Mouse (Mus musculus) forebrain, embryonic 14.5 days (tissue): ENCODE measurements around the gene Slc15a1. TPM values are rescaled to one million over a fixed set of nuclear protein-coding genes. Genes with fewer than 3 reads are reported as not detected.

Experiments
- ATAC-seq: fragments of 200-750 bp; cut with Nextera tagmentation; 2 replicates; pipeline ENCODE4 v1.8.0; 2017; ENCODE audit warnings: mild to moderate bottlenecking, moderate library complexity
- DNase-seq: peaks from one replicate; pipeline ENCODE4 v3.0.0-alpha.2; 2015; ENCODE audit warnings: low spot score
- H3K27ac ChIP-seq: fragments of 300-500 bp; sonication (generic); 2 replicates; pipeline ENCODE4 v1.5.1; 2014; ENCODE audit warnings: low read depth, mild to moderate bottlenecking, control low read depth, low read length, moderate library complexity
- H3K27me3 ChIP-seq: fragments of 300-500 bp; sonication (generic); replicated peaks from 2 replicates; pipeline ENCODE4 v1.6.1; 2014; ENCODE audit warnings: low read length, control low read depth, mixed read lengths; ENCODE audit not compliant: control insufficient read depth, insufficient read depth
- H3K36me3 ChIP-seq: fragments of 300-500 bp; sonication (generic); 2 replicates; pipeline ENCODE4 v1.6.1; 2014; ENCODE audit warnings: low read length, control low read depth; ENCODE audit not compliant: control insufficient read depth, insufficient read depth
- H3K4me1 ChIP-seq: fragments of 300-500 bp; sonication (generic); 2 replicates; pipeline ENCODE4 v1.6.1; 2014; ENCODE audit warnings: antibody characterized with exemption, low read length, control low read depth; ENCODE audit not compliant: control insufficient read depth, insufficient read depth
- H3K4me2 ChIP-seq: fragments of 300-500 bp; sonication (generic); 2 replicates; pipeline ENCODE4 v1.6.1; 2014; ENCODE audit warnings: mild to moderate bottlenecking, control low read depth, low read length
- H3K4me3 ChIP-seq: fragments of 300-500 bp; sonication (generic); 2 replicates; pipeline ENCODE4 v1.5.1; 2014; ENCODE audit warnings: low read depth, low read length, control low read depth
- H3K9ac ChIP-seq: fragments of 300-500 bp; sonication (generic); 2 replicates; pipeline ENCODE4 v1.6.1; 2014; ENCODE audit warnings: mild to moderate bottlenecking, low read length, control low read depth, moderate library complexity
- H3K9me3 ChIP-seq: fragments of 300-500 bp; sonication (generic); replicated peaks from 2 replicates; pipeline ENCODE4 v1.6.1; 2016; ENCODE audit warnings: low read length, control low read depth, mixed read lengths; ENCODE audit not compliant: control insufficient read depth
- WGBS: fragments of 180-500 bp; shearing (Covaris S2); extraction: QIAGEN DNeasy Blood & Tissue Kit; methylation state at CpG from one replicate; pipeline ENCODE4 v1.1.7; 2014; 5-methylcytosine and 5-hydroxymethylcytosine counted together
- polyA plus RNA-seq: library from polyadenylated mRNA; unstranded; fragments of >200 nt; fragmentation: Nextera tagmentation; extraction: Ambion mirVana; gene quantifications from 2 replicates; pipeline ENCODE4 v1.2.1, GENCODE M21; 2014

Gene Slc15a1
- polyA plus RNA-seq, 1 experiment from 2014 or later, result not detected

DNA sequence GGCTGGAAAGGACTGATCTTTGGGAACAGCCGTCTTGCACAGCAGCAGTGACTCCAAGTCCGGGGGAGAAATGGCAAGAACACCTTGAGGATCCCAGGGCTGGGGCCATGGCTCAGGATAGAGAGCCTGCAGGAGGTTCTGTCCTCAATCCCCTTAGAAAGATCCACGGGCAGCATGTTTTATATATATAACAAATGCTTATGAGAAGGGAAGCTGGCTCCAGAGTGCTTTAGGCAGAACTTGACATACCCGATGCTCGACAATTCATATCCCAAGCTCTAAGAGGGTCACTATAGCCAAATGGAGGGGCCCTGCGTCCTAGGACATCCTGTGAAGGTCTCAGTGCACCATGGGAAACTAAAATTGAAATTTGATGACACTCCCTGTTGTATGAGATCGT, 73.8 kb downstream of the Slc15a1 start:
- 80% methylated on average over 7 of the region's 7 CpGs for WGBS
- Histone ChIP-seq H3K4me1 (no peaks in the 10 kb centered on the region), H3K9ac (no peak overlapping the region), H3K27ac (no peak overlapping the region), H3K36me3 (no peaks in the 10 kb centered on the region), H3K9me3 (0 out of 2 replicates have a peak, but pooled peaks cover 4% of the 10 kb centered on the region), H3K4me3 (no peak overlapping the region), H3K4me2 (no peak overlapping the region), H3K27me3 (no peaks in the 10 kb centered on the region)
- ATAC-seq (no peak), DNase-seq (no peak)

DNA sequence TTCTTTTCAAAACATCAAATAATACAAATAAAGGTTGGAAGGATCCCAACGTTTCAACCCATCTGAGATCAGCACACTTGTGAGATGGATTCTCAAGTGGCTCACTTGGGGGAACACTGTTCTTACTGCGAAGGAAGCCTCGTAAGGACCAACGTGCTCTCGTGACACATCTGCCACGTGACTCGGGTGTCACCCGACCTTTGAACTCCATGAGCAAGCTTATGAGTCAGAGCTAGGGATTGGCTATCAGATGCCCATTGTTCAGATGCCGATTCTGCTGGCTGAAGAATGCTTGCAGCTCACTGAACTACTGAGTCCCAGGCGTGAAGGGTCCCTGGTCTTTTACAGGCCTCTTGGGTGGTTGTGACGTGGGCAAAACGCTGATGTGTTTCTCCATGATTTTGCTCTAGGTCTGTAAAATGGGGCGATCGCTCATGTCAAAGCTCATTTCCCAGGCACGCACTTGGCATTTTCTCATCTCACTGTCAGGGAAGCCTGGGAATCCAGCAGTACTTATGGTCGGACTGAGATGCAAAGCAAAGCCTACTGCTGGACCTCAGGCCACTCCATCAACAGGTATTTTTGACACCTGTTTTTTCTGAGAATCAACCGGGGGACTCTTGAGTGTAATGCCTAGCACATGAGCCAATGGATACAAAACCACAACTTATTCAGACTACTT, 75.1 kb downstream of the Slc15a1 start:
- 0 out of 2 replicates have a peak, but pooled peaks cover 4% of the 10 kb centered on the region for H3K9me3 ChIP-seq
- no peak overlapping the region for H3K4me3 ChIP-seq
- H3K36me3 ChIP-seq, result no peaks in the 10 kb centered on the region
- no peak overlapping the region for H3K4me2 ChIP-seq
- DNase-seq (no peak), ATAC-seq (no peak)
- H3K4me1 ChIP-seq, result no peaks in the 10 kb centered on the region
- WGBS, result 87% methylated on average over 17 of the region's 17 CpGs
- H3K27me3 ChIP-seq, result no peaks in the 10 kb centered on the region
- H3K9ac ChIP-seq, result no peak overlapping the region
- no peak overlapping the region for H3K27ac ChIP-seq

DNA sequence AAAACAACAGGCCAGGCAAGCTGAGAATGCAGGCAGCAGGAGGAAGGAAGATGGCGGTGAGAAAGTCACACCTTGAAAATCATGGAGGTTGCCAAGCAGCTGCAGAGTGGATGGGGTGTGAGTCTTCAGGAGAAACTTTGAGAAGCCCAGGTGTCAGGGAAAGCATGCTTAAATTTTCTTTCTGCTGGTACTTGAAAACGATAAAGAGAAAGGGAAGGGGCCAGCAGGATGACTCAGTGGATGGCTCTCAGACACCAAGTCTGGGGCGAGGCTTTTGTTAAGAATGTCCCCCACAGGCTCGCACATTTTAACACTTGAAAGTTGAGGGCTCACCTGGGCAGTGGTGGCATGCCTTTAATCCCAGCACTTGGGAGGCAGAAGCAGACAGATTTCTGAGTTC, 76.9 kb downstream of the Slc15a1 start:
- ATAC-seq, result no peak
- H3K9me3 ChIP-seq, result 0 out of 2 replicates have a peak, but pooled peaks cover 4% of the 10 kb centered on the region
- 90% methylated on average over 4 of the region's 4 CpGs for WGBS
- H3K27me3 ChIP-seq, result no peaks in the 10 kb centered on the region
- H3K9ac ChIP-seq, result no peak overlapping the region
- DNase-seq, result no peak
- H3K4me1 ChIP-seq, result no peaks in the 10 kb centered on the region
- H3K27ac ChIP-seq, result no peak overlapping the region
- H3K36me3 ChIP-seq, result no peaks in the 10 kb centered on the region
- H3K4me2 ChIP-seq, result no peak overlapping the region
- H3K4me3 ChIP-seq, result no peak overlapping the region

DNA sequence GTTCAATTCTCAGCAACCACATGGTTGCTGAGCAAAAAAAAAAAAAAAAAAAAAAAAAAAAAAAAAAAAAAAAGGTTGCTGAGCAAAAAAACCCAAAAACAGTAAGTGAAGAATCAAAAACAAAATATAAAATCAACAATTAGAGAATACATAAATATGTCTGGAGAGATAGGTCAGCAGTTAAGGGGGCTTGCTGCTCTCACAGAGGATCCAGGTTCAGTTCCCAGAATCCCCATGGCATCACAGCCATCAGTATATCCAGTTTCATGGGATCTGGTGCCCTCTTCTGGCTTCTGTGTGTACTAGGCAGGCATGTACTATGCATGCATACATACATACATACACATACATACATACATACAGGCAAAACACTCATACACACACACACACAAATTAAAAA, 78.3 kb downstream of the Slc15a1 start:
- ATAC-seq, result no peak
- no peaks in the 10 kb centered on the region for H3K36me3 ChIP-seq
- no peak for DNase-seq
- no peak overlapping the region for H3K4me3 ChIP-seq
- no peak overlapping the region for H3K27ac ChIP-seq
- H3K4me2 ChIP-seq, result no peak overlapping the region
- H3K9me3 ChIP-seq, result 0 out of 2 replicates have a peak, but pooled peaks cover 4% of the 10 kb centered on the region
- no peaks in the 10 kb centered on the region for H3K27me3 ChIP-seq
- no peaks in the 10 kb centered on the region for H3K4me1 ChIP-seq
- H3K9ac ChIP-seq, result no peak overlapping the region

DNA sequence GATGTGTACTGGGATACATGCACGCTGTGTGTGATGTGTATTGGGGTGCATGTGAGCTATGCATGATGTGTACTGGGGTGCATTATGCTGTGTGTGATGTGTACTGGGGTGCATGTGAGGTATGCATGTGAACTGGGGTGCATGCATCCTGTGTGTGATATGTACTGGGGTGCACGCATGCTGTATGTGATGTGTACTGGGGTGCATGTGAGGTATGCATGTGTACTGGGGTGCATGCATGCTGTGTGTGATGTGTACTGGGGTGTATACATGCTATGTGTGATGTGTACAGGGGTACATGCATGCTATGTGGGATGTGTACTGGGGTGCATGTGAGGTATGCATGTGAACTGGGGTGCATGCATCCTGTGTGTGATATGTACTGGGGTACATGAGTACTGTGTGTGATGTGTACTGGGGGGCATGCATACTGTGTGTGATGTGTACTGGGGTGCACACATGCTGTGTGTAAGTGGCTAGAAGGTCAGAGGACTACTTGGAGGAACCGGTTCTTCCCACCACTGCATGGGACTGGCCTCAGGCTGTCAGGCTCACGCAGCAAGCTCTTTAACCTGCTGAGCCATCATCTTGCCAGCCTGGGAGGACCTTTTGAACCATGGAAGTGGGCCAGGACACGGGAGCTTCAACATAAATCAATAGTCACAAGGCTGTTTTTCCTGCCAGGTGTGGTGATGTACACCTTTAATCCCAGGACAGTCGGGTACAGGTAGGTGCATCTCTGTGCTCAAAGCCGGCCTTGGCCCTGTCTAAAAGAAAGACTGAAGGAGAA, 79.9 kb downstream of the Slc15a1 start:
- peaks cover 8% of the 10 kb centered on the region; the same call in 1 of the 2 replicates for H3K9me3 ChIP-seq
- no peaks in the 10 kb centered on the region for H3K36me3 ChIP-seq
- H3K4me1 ChIP-seq, result no peaks in the 10 kb centered on the region
- no peak overlapping the region for H3K27ac ChIP-seq
- no peak overlapping the region for H3K9ac ChIP-seq
- H3K4me3 ChIP-seq, result no peak overlapping the region
- no peak overlapping the region for H3K4me2 ChIP-seq
- DNase-seq (no peak), ATAC-seq (no peak)
- no peaks in the 10 kb centered on the region for H3K27me3 ChIP-seq
- WGBS, result 83% methylated on average over 7 of the region's 7 CpGs

DNA sequence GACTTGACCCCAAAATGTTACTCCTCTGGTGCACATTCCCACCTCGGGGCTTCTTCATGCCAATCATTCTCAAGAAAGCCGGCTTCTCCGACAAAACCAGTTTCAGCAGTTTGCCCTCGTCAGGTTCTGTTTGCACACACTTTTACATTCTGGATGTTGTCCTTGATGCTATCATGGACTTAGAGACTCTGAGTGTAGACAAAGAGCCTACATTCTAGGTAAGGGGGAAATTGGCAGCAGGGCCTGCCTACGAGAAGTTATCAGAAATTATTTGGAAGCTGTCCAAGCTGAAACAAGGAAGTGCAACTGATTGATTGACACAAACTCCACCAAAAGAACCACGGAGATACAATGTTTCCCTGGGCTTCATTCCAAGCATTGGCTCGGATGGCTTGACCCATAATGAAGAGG, 81.7 kb downstream of the Slc15a1 start:
- no peak overlapping the region for H3K9ac ChIP-seq
- no peak for DNase-seq
- WGBS, result 67% methylated on average over 7 of the region's 7 CpGs

DNA sequence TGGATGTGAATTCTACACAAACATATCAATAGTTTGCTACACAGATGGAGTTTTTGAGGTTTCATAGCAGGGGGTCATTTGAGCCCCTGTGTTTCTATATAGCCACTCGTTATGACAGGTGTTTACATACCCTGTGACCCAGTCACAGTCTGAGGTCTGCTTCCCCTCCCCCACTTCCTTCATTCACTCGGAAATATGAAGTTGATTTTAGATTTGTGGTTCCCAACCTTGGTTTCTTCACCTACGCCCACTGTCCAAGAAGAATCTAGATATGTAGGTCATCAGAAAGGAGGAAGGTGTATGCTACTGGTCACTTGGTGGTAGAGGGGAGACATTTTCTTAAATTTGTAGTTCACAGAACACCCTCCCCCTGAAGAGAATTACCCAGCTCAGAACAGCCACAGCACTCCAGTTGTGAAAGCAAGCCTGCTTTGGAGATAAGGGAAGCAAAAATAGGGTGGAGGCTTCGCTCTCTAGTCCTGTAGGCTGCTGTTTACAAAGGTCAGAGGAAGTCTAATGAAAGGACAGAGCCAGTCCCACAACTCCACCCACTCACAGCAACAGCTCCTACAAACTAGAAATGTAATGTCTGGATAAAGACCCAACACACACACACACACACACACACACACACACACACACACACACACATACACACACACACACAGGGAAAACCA, 82.2 kb downstream of the Slc15a1 start:
- Histone ChIP-seq H3K4me2 (no peak overlapping the region), H3K27me3 (no peaks in the 10 kb centered on the region), H3K36me3 (no peaks in the 10 kb centered on the region), H3K9ac (no peak overlapping the region), H3K4me1 (no peaks in the 10 kb centered on the region), H3K4me3 (no peak overlapping the region), H3K9me3 (peaks cover 4% of the 10 kb centered on the region; the same call in 1 of the 2 replicates), H3K27ac (no peak overlapping the region)
- DNase-seq (no peak), ATAC-seq (no peak)
- 74% methylated on average over 4 of the region's 4 CpGs for WGBS

More for the DNA sequence above, 81.7 kb downstream of the Slc15a1 start:
- no peak overlapping the region for H3K4me3 ChIP-seq
- H3K9me3 ChIP-seq, result peaks cover 8% of the 10 kb centered on the region; the same call in 1 of the 2 replicates
- no peak for ATAC-seq
- H3K27ac ChIP-seq, result no peak overlapping the region
- no peaks in the 10 kb centered on the region for H3K4me1 ChIP-seq
- H3K36me3 ChIP-seq, result no peaks in the 10 kb centered on the region
- H3K4me2 ChIP-seq, result no peak overlapping the region
- no peaks in the 10 kb centered on the region for H3K27me3 ChIP-seq

DNA sequence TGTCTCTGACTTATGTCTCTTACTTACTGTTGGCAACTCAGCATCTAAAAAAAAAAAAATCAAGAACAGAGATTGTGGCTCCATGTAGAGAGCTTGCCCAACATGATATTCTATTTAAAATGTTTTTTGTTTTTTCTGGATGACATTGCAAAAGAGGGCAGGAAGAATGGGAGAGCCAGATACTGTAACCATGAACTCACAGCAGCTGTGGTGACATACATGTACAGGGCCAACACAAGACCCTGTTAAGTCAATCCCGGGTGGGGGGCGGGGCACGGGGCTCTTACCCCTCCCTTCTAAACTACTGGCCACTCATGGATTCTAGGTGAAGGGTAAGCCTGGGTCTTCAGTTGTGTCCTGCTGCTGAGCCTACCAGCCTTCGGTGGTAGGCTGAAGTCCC, 83.1 kb downstream of the Slc15a1 start:
- ATAC-seq (no peak), DNase-seq (no peak)
- Histone ChIP-seq H3K36me3 (no peaks in the 10 kb centered on the region), H3K27ac (no peak overlapping the region), H3K4me2 (no peak overlapping the region), H3K4me3 (no peak overlapping the region), H3K9ac (no peak overlapping the region), H3K9me3 (peaks cover 4% of the 10 kb centered on the region; the same call in 1 of the 2 replicates), H3K27me3 (no peaks in the 10 kb centered on the region), H3K4me1 (no peaks in the 10 kb centered on the region)
- 94% methylated on average over 4 of the region's 4 CpGs for WGBS
